Mouse (Mus musculus) neutrophil, adult 65 days (primary cell): ENCODE data around the gene 5730596B20Rik. TPM values are rescaled to one million over a fixed set of nuclear protein-coding genes. Genes with fewer than 3 reads are reported as not detected.

Source experiments
- total RNA-seq: library from RNA; stranded (reverse); gene quantifications from 2 replicates; pipeline ENCODE4 v1.2.4, GENCODE M21; 2023

Gene 5730596B20Rik
- not detected in 2 replicates for total RNA-seq

GRCm38 (mm10) chr6:52177061-52177735 lies at the start of gene 5730596B20Rik:
Gene 5730596B20Rik (plus strand): TSS chr6:52177498.

GRCm38 (mm10) chr6:52158276-52159051 lies 18.8 kb upstream of the 5730596B20Rik start, which contains the start of gene Hoxa1:
Gene Hoxa1 (minus strand): TSS chr6:52158317.

GRCm38 (mm10) chr6:52164626-52165440 lies 12.5 kb upstream of the 5730596B20Rik start, which contains the start of gene Hoxa2:
Gene Hoxa2 (minus strand): TSS chr6:52164831.

GRCm38 (mm10) chr6:52190906-52191810 lies 13.9 kb downstream of the 5730596B20Rik start, which contains the start of gene Hoxa4:
Gene Hoxa4 (minus strand): TSS chr6:52191753.

GRCm38 (mm10) chr6:52204050-52204752 lies 26.9 kb downstream of the 5730596B20Rik start, which contains the start of gene Hoxa5:
Gene Hoxa5 (minus strand): TSS chr6:52204587.

GRCm38 (mm10) chr6:52208072-52208867 lies 31.0 kb downstream of the 5730596B20Rik start, which contains the start of gene Hoxa6:
Gene Hoxa6 (minus strand): TSS chr6:52208722.

GRCm38 (mm10) chr6:52213119-52213986 lies 36.1 kb downstream of the 5730596B20Rik start, which contains the start of the genes Hoxa3 and Gm28308:
Gene Hoxa3 (minus strand): TSS chr6:52213336.
Gene Gm28308 (minus strand): TSS chr6:52213339.

GRCm38 (mm10) chr6:52221337-52221992 lies 44.2 kb downstream of the 5730596B20Rik start, which contains the start of gene Hoxa7:
Gene Hoxa7 (minus strand): TSS chr6:52221854.

Other genes starting within 250 kb of the 5730596B20Rik start
- 214 and 275 TPM in 2 replicates for gene Skap2, start 164.9 kb upstream of the 5730596B20Rik start, total RNA-seq
- gene Hoxa1, start 19.2 kb upstream of the 5730596B20Rik start, total RNA-seq = not detected in 2 replicates
- gene Hoxa2, start 12.7 kb upstream of the 5730596B20Rik start, total RNA-seq = not detected in 2 replicates
- 0.32 TPM in 1 of 2 replicates, not detected in the other for gene Hoxa4, start 14.3 kb downstream of the 5730596B20Rik start, total RNA-seq
- 0.25 TPM in 1 of 2 replicates, not detected in the other for gene Hoxa5, start 27.1 kb downstream of the 5730596B20Rik start, total RNA-seq
- gene Hoxa6, start 31.2 kb downstream of the 5730596B20Rik start, total RNA-seq = not detected in 2 replicates
- not detected in 2 replicates for gene Hoxa3, start 35.8 kb downstream of the 5730596B20Rik start, total RNA-seq
- gene Gm28308, start 35.8 kb downstream of the 5730596B20Rik start, total RNA-seq = not detected in 2 replicates
- not detected in 2 replicates for gene Hoxa7, start 44.4 kb downstream of the 5730596B20Rik start, total RNA-seq
- gene Hoxa9, start 53.6 kb downstream of the 5730596B20Rik start, total RNA-seq = 0.22 TPM in 1 of 2 replicates, not detected in the other
- gene Hoxa10, start 63.4 kb downstream of the 5730596B20Rik start, total RNA-seq = not detected in 2 replicates
- gene Hoxa11, start 68.3 kb downstream of the 5730596B20Rik start, total RNA-seq = not detected in 2 replicates
- gene Hoxa13, start 83.4 kb downstream of the 5730596B20Rik start, total RNA-seq = not detected in 2 replicates
- not detected in 2 replicates for gene Evx1, start 136.0 kb downstream of the 5730596B20Rik start, total RNA-seq